Mouse (Mus musculus): ENCODE results near the gene Mrpl58. TPM values are rescaled to one million over a fixed set of nuclear protein-coding genes. Genes with fewer than 3 reads are reported as not detected.

Mrpl58 gene
- total and polyA plus RNA-seq, 2 experiments from 2014 or later, result 82.1 to 203 TPM

GRCm38 (mm10) chr11:115433342-115433741 lies 29.8 kb downstream of the Mrpl58 start:
- Histone ChIP-seq H3K9me3 (ENCODE audit: low read length) (no peaks in the 10 kb centered on the region), H3K4me2 (ENCODE audit: low read depth) (no peak overlapping the region), H3K27me3 (ENCODE audit: insufficient read depth, low read length) (no peaks in the 10 kb centered on the region), H3K4me3 (ENCODE audit: low read depth, low read length) (no peak overlapping the region), H3K36me3 (ENCODE audit: insufficient read depth) (peaks cover 38% of the 10 kb centered on the region), H3K4me1 (ENCODE audit: insufficient read depth) (peaks cover 5% of the 10 kb centered on the region; the same call in 1 of the 2 replicates), H3K27ac (ENCODE audit: low read depth, low read length) (no peak overlapping the region), H3K9ac (no peak overlapping the region)
- DNase-seq (no peak), ATAC-seq (no peak)
- WGBS, result 78% methylated on average over 6 of the region's 6 CpGs
- no peak for TF ChIP-seq CTCF (IDR thresholded peaks at IDR 0.05; ENCODE audit: low read depth)

- H3K27me3 ChIP-seq (ENCODE audit: insufficient read depth, low read length), result no peaks in the 10 kb centered on the region
- H3K27ac ChIP-seq (ENCODE audit: low read depth, low read length), result no peak overlapping the region
- ATAC-seq (peak; percentile 76), DNase-seq (peak; percentile 65)
- no peaks in the 10 kb centered on the region for H3K9me3 ChIP-seq (ENCODE audit: low read length)
- peak overlapping the region; percentile 48 for H3K4me2 ChIP-seq (ENCODE audit: low read depth)
- 5% methylated on average over 31 of the region's 31 CpGs for WGBS
- peaks cover 22% of the 10 kb centered on the region for H3K36me3 ChIP-seq (ENCODE audit: insufficient read depth)
- TF ChIP-seq CTCF (IDR thresholded peaks at IDR 0.05; ENCODE audit: low read depth), result no peak
- H3K4me1 ChIP-seq (ENCODE audit: insufficient read depth), result peaks cover 5% of the 10 kb centered on the region; the same call in 1 of the 2 replicates
- peak overlapping the region; percentile 42 for H3K9ac ChIP-seq
- H3K4me3 ChIP-seq (ENCODE audit: low read depth, low read length), result peak overlapping the region; percentile 18
Observed at GRCm38 (mm10) chr11:115435596-115436337, 32.2 kb downstream of the Mrpl58 start.

GRCm38 (mm10) chr11:115437571-115438122 lies 34.1 kb downstream of the Mrpl58 start:
- Histone ChIP-seq H3K9me3 (ENCODE audit: low read length) (no peaks in the 10 kb centered on the region), H3K27me3 (ENCODE audit: insufficient read depth, low read length) (no peaks in the 10 kb centered on the region), H3K9ac (no peak overlapping the region), H3K4me2 (ENCODE audit: low read depth) (no peak overlapping the region), H3K36me3 (ENCODE audit: insufficient read depth) (peaks cover 4% of the 10 kb centered on the region; the same call in 1 of the 2 replicates), H3K27ac (ENCODE audit: low read depth, low read length) (no peak overlapping the region), H3K4me1 (ENCODE audit: insufficient read depth) (peaks cover 5% of the 10 kb centered on the region; the same call in 1 of the 2 replicates), H3K4me3 (ENCODE audit: low read depth, low read length) (no peak overlapping the region)
- DNase-seq, result no peak
- no peak for TF ChIP-seq CTCF (IDR thresholded peaks at IDR 0.05; ENCODE audit: low read depth)
- no peak for ATAC-seq
- WGBS, result 77% methylated on average over 5 of the region's 5 CpGs

- ATAC-seq (no peak), DNase-seq (no peak)
- Histone ChIP-seq H3K4me3 (ENCODE audit: low read depth, low read length) (no peak overlapping the region), H3K27me3 (ENCODE audit: insufficient read depth, low read length) (no peaks in the 10 kb centered on the region), H3K36me3 (ENCODE audit: insufficient read depth) (no peaks in the 10 kb centered on the region), H3K27ac (ENCODE audit: low read depth, low read length) (no peak overlapping the region), H3K9ac (no peak overlapping the region), H3K4me1 (ENCODE audit: insufficient read depth) (peaks cover 5% of the 10 kb centered on the region; the same call in 1 of the 2 replicates), H3K9me3 (ENCODE audit: low read length) (no peaks in the 10 kb centered on the region), H3K4me2 (ENCODE audit: low read depth) (no peak overlapping the region)
- TF ChIP-seq CTCF (IDR thresholded peaks at IDR 0.05; ENCODE audit: low read depth), result no peak
- WGBS, result 88% methylated on average over 3 of the region's 3 CpGs
Observed at GRCm38 (mm10) chr11:115439326-115439725, 35.8 kb downstream of the Mrpl58 start.

- Histone ChIP-seq H3K4me3 (ENCODE audit: low read depth, low read length) (no peak within 1 kb of the TSS), H3K36me3 (ENCODE audit: insufficient read depth) (no peaks in the 10 kb centered on the region), H3K9me3 (ENCODE audit: low read length) (no peaks in the 10 kb centered on the region), H3K9ac (no peak within 1 kb of the TSS), H3K4me1 (ENCODE audit: insufficient read depth) (peaks cover 5% of the 10 kb centered on the region; the same call in 1 of the 2 replicates), H3K27me3 (ENCODE audit: insufficient read depth, low read length) (no peaks in the 10 kb centered on the region), H3K4me2 (ENCODE audit: low read depth) (no peak within 1 kb of the TSS), H3K27ac (ENCODE audit: low read depth, low read length) (no peak within 1 kb of the TSS)
- WGBS, result 97% methylated on average over 9 of the region's 9 CpGs
- DNase-seq, result no peak
- peak; percentile 37 for TF ChIP-seq CTCF (IDR thresholded peaks at IDR 0.05; ENCODE audit: low read depth)
- ATAC-seq, result no peak
Observed at GRCm38 (mm10) chr11:115439906-115440595, 36.5 kb downstream of the Mrpl58 start, which contains the start of gene Trim80. Gene Trim80 (plus strand): TSS chr11:115440545.

GRCm38 (mm10) chr11:115441417-115441816 lies 37.9 kb downstream of the Mrpl58 start:
- Histone ChIP-seq H3K4me1 (ENCODE audit: insufficient read depth) (no peaks in the 10 kb centered on the region), H3K9me3 (ENCODE audit: low read length) (no peaks in the 10 kb centered on the region), H3K4me3 (ENCODE audit: low read depth, low read length) (no peak overlapping the region), H3K9ac (no peak overlapping the region), H3K27ac (ENCODE audit: low read depth, low read length) (no peak overlapping the region), H3K4me2 (ENCODE audit: low read depth) (no peak overlapping the region), H3K36me3 (ENCODE audit: insufficient read depth) (no peaks in the 10 kb centered on the region), H3K27me3 (ENCODE audit: insufficient read depth, low read length) (no peaks in the 10 kb centered on the region)
- no peak for TF ChIP-seq CTCF (IDR thresholded peaks at IDR 0.05; ENCODE audit: low read depth)
- ATAC-seq (no peak), DNase-seq (no peak)
- WGBS, result 56% methylated on average over 15 of the region's 15 CpGs

GRCm38 (mm10) chr11:115446906-115447305 lies 43.4 kb downstream of the Mrpl58 start:
- DNase-seq (no peak), ATAC-seq (no peak)
- WGBS, result 87% methylated on average over 3 of the region's 3 CpGs
- Histone ChIP-seq H3K36me3 (ENCODE audit: insufficient read depth) (no peaks in the 10 kb centered on the region), H3K27ac (ENCODE audit: low read depth, low read length) (no peak overlapping the region), H3K4me1 (ENCODE audit: insufficient read depth) (no peaks in the 10 kb centered on the region), H3K9ac (no peak overlapping the region), H3K27me3 (ENCODE audit: insufficient read depth, low read length) (no peaks in the 10 kb centered on the region), H3K9me3 (ENCODE audit: low read length) (no peaks in the 10 kb centered on the region), H3K4me2 (ENCODE audit: low read depth) (no peak overlapping the region), H3K4me3 (ENCODE audit: low read depth, low read length) (no peak overlapping the region)
- TF ChIP-seq CTCF (IDR thresholded peaks at IDR 0.05; ENCODE audit: low read depth), result no peak
